Mouse (Mus musculus): ENCODE results near the gene L3mbtl4. TPM values are rescaled to one million over a fixed set of nuclear protein-coding genes. Genes with fewer than 3 reads are reported as not detected.

The L3mbtl4 gene
- total RNA-seq, 1 experiment = not detected

DNA sequence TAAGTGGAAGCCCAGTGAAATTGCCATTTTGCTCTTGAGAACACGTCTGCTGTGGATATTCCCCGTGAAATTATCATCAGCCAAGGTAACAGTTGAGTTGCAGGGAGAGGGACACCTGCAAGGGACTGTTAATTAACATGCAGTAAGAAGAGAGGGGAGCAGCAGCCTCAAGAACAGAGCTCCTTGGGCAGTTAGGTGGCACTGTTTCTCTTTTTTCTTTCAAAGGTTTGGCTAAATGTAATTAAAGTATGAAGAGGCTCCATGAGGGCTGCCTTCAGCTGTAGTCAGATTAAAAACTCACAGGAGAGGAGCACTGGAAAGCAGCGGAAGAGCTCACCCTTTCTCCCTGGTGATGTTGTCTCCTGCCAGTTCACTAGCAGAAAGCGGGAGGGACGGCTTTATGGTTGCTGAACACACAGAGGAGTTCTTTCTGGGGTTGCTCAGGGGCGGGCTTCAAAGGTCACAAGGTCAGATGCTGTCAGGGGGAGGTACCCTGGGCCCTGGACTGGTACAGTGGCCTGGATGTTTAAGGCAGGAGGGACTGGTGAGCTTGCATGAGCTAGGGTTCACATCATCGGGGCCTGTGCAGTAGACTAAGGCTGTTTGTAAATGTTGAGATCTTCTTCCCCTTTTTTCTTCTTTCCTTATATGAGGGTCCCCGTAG is 11.7 kb downstream of the L3mbtl4 start:
- Histone ChIP-seq H3K36me3 (ENCODE audit: control insufficient read depth, insufficient read depth, low read length, poor library complexity, severe bottlenecking) (no peaks in the 10 kb centered on the region), H3K9me3 (ENCODE audit: control insufficient read depth, insufficient read depth, low read depth, low read length) (no peaks in the 10 kb centered on the region), H3K27ac (ENCODE audit: insufficient read depth, low read depth, low read length, poor library complexity, severe bottlenecking) (no peak overlapping the region), H3K4me1 (ENCODE audit: control insufficient read depth in 2 of 2, insufficient read depth in 2 of 2, low read length in 2 of 2, poor library complexity in 1 of 2) (no peaks in the 10 kb centered on the region), H3K4me3 (ENCODE audit: insufficient read depth in 1 of 2, low read depth in 1 of 2, low read length in 2 of 2, poor library complexity in 1 of 2, severe bottlenecking in 1 of 2) (no peak overlapping the region), H3K9ac (ENCODE audit: insufficient read depth, low read depth, low read length, poor library complexity, severe bottlenecking) (no peak overlapping the region)
- in situ Hi-C loops (cut with MboI; ENCODE audit: low sequenced_read_pairs in 2 of 2, unreplicated experiment in 2 of 2) = no loop called here
- TF ChIP-seq ZNF384 (IDR thresholded peaks at IDR 0.05; ENCODE audit: low read depth, low read length) (no peak), ZC3H11A (IDR thresholded peaks at IDR 0.05; ENCODE audit: borderline replicate concordance, low read depth, low read length) (no peak), CHD2 (IDR thresholded peaks at IDR 0.05; ENCODE audit: low read depth, low read length) (no peak), HCFC1 (IDR thresholded peaks at IDR 0.05; ENCODE audit: borderline replicate concordance, insufficient read depth, low read length) (no peak), MAFK (IDR thresholded peaks at IDR 0.05; ENCODE audit: insufficient read depth, low read depth, low read length) (no peak)
- no peak for DNase-seq (ENCODE audit: low read depth, low spot score)

DNA sequence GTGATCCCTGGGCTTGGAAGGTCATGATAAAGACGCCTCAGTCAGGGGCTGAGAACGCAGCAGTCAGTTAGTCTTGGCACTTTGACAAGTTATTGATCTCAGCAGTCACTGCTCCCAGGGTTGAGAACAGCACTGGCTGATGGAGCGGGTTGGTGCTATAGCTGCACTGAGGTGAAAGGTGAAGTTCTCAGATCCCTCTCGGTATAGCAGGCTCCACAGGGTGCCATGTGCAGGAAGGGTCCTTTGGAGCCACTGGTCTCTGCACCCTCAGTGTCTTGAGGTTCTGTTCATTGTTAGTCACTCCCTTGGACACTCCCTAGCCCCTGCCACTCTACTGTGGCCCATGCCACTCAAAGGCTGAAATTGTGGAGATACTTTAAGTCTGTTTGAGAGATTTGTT is 14.5 kb downstream of the L3mbtl4 start:
- Histone ChIP-seq H3K27ac (ENCODE audit: insufficient read depth, low read depth, low read length, poor library complexity, severe bottlenecking) (no peak overlapping the region), H3K4me3 (ENCODE audit: insufficient read depth in 1 of 2, low read depth in 1 of 2, low read length in 2 of 2, poor library complexity in 1 of 2, severe bottlenecking in 1 of 2) (no peak overlapping the region), H3K36me3 (ENCODE audit: control insufficient read depth, insufficient read depth, low read length, poor library complexity, severe bottlenecking) (no peaks in the 10 kb centered on the region), H3K9me3 (ENCODE audit: control insufficient read depth, insufficient read depth, low read depth, low read length) (no peaks in the 10 kb centered on the region), H3K4me1 (ENCODE audit: control insufficient read depth in 2 of 2, insufficient read depth in 2 of 2, low read length in 2 of 2, poor library complexity in 1 of 2) (no peaks in the 10 kb centered on the region), H3K9ac (ENCODE audit: insufficient read depth, low read depth, low read length, poor library complexity, severe bottlenecking) (no peak overlapping the region)
- in situ Hi-C loops (cut with MboI; ENCODE audit: low sequenced_read_pairs in 2 of 2, unreplicated experiment in 2 of 2) = no loop called here
- no peak for DNase-seq (ENCODE audit: low read depth, low spot score)
- no peak for TF ChIP-seq MAFK (IDR thresholded peaks at IDR 0.05; ENCODE audit: insufficient read depth, low read depth, low read length)
- no peak for TF ChIP-seq ZC3H11A (IDR thresholded peaks at IDR 0.05; ENCODE audit: borderline replicate concordance, low read depth, low read length)
- TF ChIP-seq CHD2 (IDR thresholded peaks at IDR 0.05; ENCODE audit: low read depth, low read length) = no peak
- no peak for TF ChIP-seq ZNF384 (IDR thresholded peaks at IDR 0.05; ENCODE audit: low read depth, low read length)
- no peak for TF ChIP-seq HCFC1 (IDR thresholded peaks at IDR 0.05; ENCODE audit: borderline replicate concordance, insufficient read depth, low read length)

DNA sequence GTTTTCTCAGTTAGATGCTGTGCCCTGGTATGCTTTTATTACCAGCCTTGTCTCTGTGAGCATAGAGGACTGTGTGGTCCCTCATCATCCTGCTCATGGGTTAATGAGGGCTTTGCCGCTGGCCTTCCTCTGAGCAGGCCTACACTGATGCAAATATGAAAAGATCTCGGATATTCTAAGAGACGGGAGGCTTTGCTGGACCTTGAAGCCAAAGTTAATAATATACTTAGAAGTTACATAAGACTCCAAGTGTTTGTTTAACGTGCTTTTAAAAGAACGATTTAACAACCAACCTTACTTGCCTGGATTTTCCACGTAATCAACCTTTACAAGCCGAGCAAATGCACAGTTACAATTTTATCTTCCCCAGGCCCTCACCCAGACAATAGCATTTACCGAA is 15.1 kb downstream of the L3mbtl4 start:
- in situ Hi-C loops (cut with MboI; ENCODE audit: low sequenced_read_pairs in 2 of 2, unreplicated experiment in 2 of 2) = no loop called here
- H3K4me1 ChIP-seq (ENCODE audit: control insufficient read depth in 2 of 2, insufficient read depth in 2 of 2, low read length in 2 of 2, poor library complexity in 1 of 2) = no peaks in the 10 kb centered on the region
- no peaks in the 10 kb centered on the region for H3K36me3 ChIP-seq (ENCODE audit: control insufficient read depth, insufficient read depth, low read length, poor library complexity, severe bottlenecking)
- H3K4me3 ChIP-seq (ENCODE audit: insufficient read depth in 1 of 2, low read depth in 1 of 2, low read length in 2 of 2, poor library complexity in 1 of 2, severe bottlenecking in 1 of 2) = no peak overlapping the region
- no peaks in the 10 kb centered on the region for H3K9me3 ChIP-seq (ENCODE audit: control insufficient read depth, insufficient read depth, low read depth, low read length)
- no peak overlapping the region for H3K27ac ChIP-seq (ENCODE audit: insufficient read depth, low read depth, low read length, poor library complexity, severe bottlenecking)
- H3K9ac ChIP-seq (ENCODE audit: insufficient read depth, low read depth, low read length, poor library complexity, severe bottlenecking) = no peak overlapping the region
- no peak for DNase-seq (ENCODE audit: low read depth, low spot score)
- TF ChIP-seq ZNF384 (IDR thresholded peaks at IDR 0.05; ENCODE audit: low read depth, low read length) (no peak), HCFC1 (IDR thresholded peaks at IDR 0.05; ENCODE audit: borderline replicate concordance, insufficient read depth, low read length) (no peak), MAFK (IDR thresholded peaks at IDR 0.05; ENCODE audit: insufficient read depth, low read depth, low read length) (no peak), CHD2 (IDR thresholded peaks at IDR 0.05; ENCODE audit: low read depth, low read length) (no peak), ZC3H11A (IDR thresholded peaks at IDR 0.05; ENCODE audit: borderline replicate concordance, low read depth, low read length) (no peak)

DNA sequence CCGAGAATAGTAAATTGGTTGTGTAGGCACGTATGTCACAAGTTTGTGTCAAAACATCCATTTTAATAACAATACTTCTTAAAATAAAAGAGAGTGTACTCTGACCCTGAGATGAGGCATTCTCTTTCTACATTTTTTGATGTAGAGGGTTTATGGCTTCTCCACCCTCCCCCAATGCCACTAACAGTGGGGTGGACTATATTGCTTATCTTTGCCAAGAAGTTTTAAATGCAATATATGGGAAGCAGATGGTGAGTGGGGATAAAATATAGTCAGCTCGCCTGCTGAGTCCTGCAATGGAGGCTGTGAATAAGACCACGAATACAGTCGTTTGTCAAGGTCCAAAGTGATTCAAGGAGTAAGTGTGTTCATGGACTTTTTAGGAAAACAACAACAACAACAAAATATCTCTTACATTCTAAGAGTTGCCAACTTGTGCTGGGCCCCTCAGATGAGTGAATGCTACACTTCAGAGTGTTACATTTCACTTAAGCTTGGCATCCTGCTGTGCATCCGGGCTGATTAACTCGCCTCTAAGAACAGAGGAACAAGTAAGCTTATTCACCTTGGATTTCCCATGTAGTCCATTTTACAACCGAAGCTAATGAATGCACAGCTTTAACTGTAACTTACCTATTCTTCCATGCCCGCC is 18.2 kb downstream of the L3mbtl4 start:
- H3K27ac ChIP-seq (ENCODE audit: insufficient read depth, low read depth, low read length, poor library complexity, severe bottlenecking) = no peak overlapping the region
- H3K4me1 ChIP-seq (ENCODE audit: control insufficient read depth in 2 of 2, insufficient read depth in 2 of 2, low read length in 2 of 2, poor library complexity in 1 of 2) = no peaks in the 10 kb centered on the region
- TF ChIP-seq MAFK (IDR thresholded peaks at IDR 0.05; ENCODE audit: insufficient read depth, low read depth, low read length) (no peak), CHD2 (IDR thresholded peaks at IDR 0.05; ENCODE audit: low read depth, low read length) (no peak), HCFC1 (IDR thresholded peaks at IDR 0.05; ENCODE audit: borderline replicate concordance, insufficient read depth, low read length) (no peak), ZC3H11A (IDR thresholded peaks at IDR 0.05; ENCODE audit: borderline replicate concordance, low read depth, low read length) (no peak), ZNF384 (IDR thresholded peaks at IDR 0.05; ENCODE audit: low read depth, low read length) (no peak)
- H3K36me3 ChIP-seq (ENCODE audit: control insufficient read depth, insufficient read depth, low read length, poor library complexity, severe bottlenecking) = no peaks in the 10 kb centered on the region
- H3K4me3 ChIP-seq (ENCODE audit: insufficient read depth in 1 of 2, low read depth in 1 of 2, low read length in 2 of 2, poor library complexity in 1 of 2, severe bottlenecking in 1 of 2) = no peak overlapping the region
- in situ Hi-C loops (cut with MboI; ENCODE audit: low sequenced_read_pairs in 2 of 2, unreplicated experiment in 2 of 2) = no loop called here
- no peak for DNase-seq (ENCODE audit: low read depth, low spot score)
- no peaks in the 10 kb centered on the region for H3K9me3 ChIP-seq (ENCODE audit: control insufficient read depth, insufficient read depth, low read depth, low read length)
- H3K9ac ChIP-seq (ENCODE audit: insufficient read depth, low read depth, low read length, poor library complexity, severe bottlenecking) = no peak overlapping the region

All from ES-E14 (cell line).